Mouse (Mus musculus): ENCODE data around the gene Irak1bp1.

The Irak1bp1 gene

DNA sequence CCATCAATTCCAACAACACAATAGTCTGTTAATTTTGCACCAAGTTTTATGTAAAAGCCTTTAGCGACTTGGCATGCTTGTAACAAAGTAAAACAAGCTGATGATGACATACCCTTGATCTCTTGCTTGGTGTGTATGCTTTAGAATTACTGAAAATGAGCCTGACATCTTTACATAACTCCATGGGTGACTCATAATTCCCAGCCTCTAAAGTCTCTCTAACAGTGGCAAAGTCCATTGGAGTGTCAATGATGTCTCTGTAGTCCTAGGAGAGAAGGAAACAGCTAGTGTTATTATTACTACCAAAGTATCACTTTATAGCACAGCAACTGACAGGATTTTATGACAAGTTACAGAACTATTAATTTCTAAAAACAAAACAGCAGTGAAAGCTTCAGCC lies 47.7 kb downstream of the Irak1bp1 start:
- no peak for DNase-seq (ENCODE audit: low read depth, low spot score)

DNA sequence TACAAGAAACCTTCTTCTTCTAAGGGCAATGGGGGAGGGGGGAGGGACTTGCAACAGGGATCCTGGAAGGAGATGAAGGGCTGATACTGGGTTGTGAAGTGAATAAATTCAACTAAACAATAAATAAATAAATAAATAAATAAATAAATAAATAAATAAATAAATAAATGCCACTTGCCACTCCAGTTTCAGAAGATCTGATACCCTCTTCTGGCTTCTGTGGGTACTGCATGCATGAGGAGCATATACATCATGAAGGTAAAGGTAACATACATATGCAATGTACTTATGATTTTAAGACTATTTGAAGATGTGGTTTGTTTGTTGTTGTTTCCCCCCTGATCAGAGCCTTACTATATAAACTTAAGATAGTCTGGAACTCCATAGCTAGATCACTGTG lies 54.8 kb downstream of the Irak1bp1 start:
- DNase-seq (ENCODE audit: low read depth, low spot score): peak; percentile 30

DNA sequence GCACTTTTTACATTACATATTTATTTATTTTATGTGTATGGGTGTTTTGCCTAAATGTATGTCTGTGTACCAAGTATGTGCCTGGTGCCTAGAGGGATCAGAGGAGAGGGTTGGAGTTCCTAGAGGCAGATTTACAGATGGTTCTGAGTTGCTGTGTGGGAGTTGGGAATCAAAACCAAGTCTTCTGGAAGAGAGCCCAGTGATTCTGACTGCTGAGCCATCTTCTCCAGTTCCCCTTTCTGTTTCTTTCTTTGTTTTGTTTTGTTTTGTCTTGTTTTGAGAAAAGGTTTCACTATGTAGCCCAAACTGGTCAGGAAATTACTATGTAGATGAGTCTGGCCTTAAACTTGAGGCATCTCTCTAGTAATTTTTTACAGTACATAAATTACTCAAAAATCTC lies 59.3 kb downstream of the Irak1bp1 start:
- DNase-seq (ENCODE audit: low read depth, low spot score): no peak
